Mouse (Mus musculus) small intestine, adult 2 months (tissue): ENCODE data around the gene Pak1ip1.

ENCODE experiments used
- CTCF ChIP-seq: fragments of 200-500 bp; IDR thresholded peaks from 2 replicates; pipeline ENCODE4 v1.5.1; 2012; ENCODE audit warnings: low read depth, mild to moderate bottlenecking, control low read depth, inconsistent platforms, low read length, moderate library complexity, mixed read lengths; ENCODE audit not compliant: insufficient replicate concordance, insufficient read length; ENCODE audit errors: extremely low read depth
- POLR2A ChIP-seq: fragments of 200-500 bp; IDR thresholded peaks from 2 replicates; pipeline ENCODE4 v1.6.1; 2012; ENCODE audit warnings: low read depth, mild to moderate bottlenecking, control low read depth, inconsistent platforms, low read length, moderate library complexity

DNA sequence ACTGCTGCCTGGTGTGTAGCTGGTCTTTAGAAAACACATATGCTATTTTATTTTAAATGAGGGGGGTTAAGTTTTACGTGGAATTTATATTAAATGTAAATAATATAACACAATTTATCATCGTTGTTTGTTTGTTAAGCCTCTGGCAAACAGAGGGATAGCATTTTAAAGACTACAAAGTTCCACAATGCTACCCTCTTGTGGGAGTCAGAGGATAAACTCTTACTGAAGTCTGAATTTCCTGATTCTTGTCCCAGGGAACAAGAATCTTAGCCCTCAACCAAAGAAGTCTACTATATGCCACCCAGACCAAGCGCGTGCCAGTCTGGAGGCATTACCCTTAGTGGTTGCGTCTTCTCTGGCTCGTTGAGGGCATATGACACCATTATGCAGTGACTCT is 46.5 kb downstream of the Pak1ip1 start:
- no peak for TF ChIP-seq CTCF
- TF ChIP-seq POLR2A, result no peak
